In the genomic region with DNA sequence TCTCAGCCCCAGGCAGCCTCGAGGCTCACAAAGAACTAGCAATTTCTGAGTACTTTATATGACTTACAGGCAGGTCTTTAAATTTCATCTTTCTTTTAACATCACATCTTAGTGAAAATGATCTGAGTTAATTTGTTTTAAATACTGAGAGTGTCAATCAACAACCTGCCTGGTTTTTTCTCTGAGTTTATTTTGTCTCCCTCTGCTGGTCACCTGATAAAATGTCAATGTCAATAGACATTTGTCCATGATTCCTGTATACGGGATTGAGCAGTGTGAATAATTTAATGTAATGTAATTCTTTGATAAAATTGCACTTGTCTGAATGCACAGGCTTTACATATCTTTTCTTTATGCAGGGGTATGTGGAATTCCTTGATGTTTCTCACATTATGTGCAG, we compare ENCODE assay signal across 29 mouse cellular contexts.
A peak's percentile ranks its signal among the peaks of the same experiment; 100 is the strongest.
DNase-seq lines count a peak whose midpoint lies in the region; ATAC-seq and TF ChIP-seq lines count a peak whose summit lies in the region.
"Had no signal": no experiment of that assay in that cellular context is flagged by ENCODE, and none has a peak within 500 bp of the region (broad histone marks: within the 10 kb centered on the region; RNA-seq: fewer than 3 reads in every experiment).

No protein-coding gene starts in this region.

- TF ChIP-seq CTCF in layer of hippocampus, adult 2 months (conservative IDR thresholded peaks at IDR 0.05) = peak; percentile 59
- peak; percentile 30 for TF ChIP-seq CTCF in stomach, postnatal 0 days (IDR thresholded peaks at IDR 0.05; ENCODE audit: low read depth)

- no peak for ATAC-seq in stomach, postnatal 0 days (ENCODE audit: low FRiP score, low TSS enrichment)
- no peak for ATAC-seq in forebrain, embryonic 14.5 days
- ATAC-seq: forebrain, embryonic 13.5 days; inflammation-experienced regulatory T-cells, adult 6 months; midbrain, embryonic 16.5 days had no signal

- H3K36me3 ChIP-seq in stomach, postnatal 0 days (ENCODE audit: control insufficient read depth, insufficient read depth, low read length) = no peaks in the 10 kb centered on the region
- H3K36me3 ChIP-seq in forebrain, embryonic 14.5 days (ENCODE audit: control insufficient read depth, insufficient read depth, low read length) = no peaks in the 10 kb centered on the region
- H3K36me3 ChIP-seq: heart, embryonic 10.5 days; heart, embryonic 15.5 days; hindbrain, embryonic 12.5 days; liver, embryonic 13.5 days; midbrain, embryonic 10.5 days; neural tube, embryonic 12.5 days had no signal

- no peaks in the 10 kb centered on the region for H3K4me1 ChIP-seq in stomach, postnatal 0 days (replicated peaks; ENCODE audit: control insufficient read depth, insufficient read depth)
- no peaks in the 10 kb centered on the region for H3K4me1 ChIP-seq in forebrain, embryonic 14.5 days (ENCODE audit: control insufficient read depth, insufficient read depth, low read length)
- H3K4me1 ChIP-seq: forebrain, embryonic 13.5 days; heart, embryonic 10.5 days; heart, embryonic 15.5 days; hindbrain, embryonic 12.5 days; liver, embryonic 13.5 days; midbrain, embryonic 10.5 days; neural tube, embryonic 12.5 days had no signal

- H3K27ac ChIP-seq in layer of hippocampus, adult 2 months = no peak overlapping the region
- no peak overlapping the region for H3K27ac ChIP-seq in stomach, postnatal 0 days (replicated peaks)
- no peak overlapping the region for H3K27ac ChIP-seq in forebrain, embryonic 14.5 days (ENCODE audit: low read depth, low read length)
- H3K27ac ChIP-seq: forebrain, embryonic 13.5 days; heart, embryonic 10.5 days; heart, embryonic 15.5 days; hindbrain, embryonic 12.5 days; liver, embryonic 13.5 days; midbrain, embryonic 10.5 days; neural tube, embryonic 12.5 days had no signal

- H3K4me3 ChIP-seq in layer of hippocampus, adult 2 months = no peak overlapping the region
- no peak overlapping the region for H3K4me3 ChIP-seq in stomach, postnatal 0 days (ENCODE audit: low read depth, low read length)
- H3K4me3 ChIP-seq in forebrain, embryonic 14.5 days (ENCODE audit: low read depth, low read length) = no peak overlapping the region
- H3K4me3 ChIP-seq: forebrain, embryonic 13.5 days; heart, embryonic 10.5 days; heart, embryonic 15.5 days; hindbrain, embryonic 12.5 days; liver, embryonic 13.5 days; midbrain, embryonic 10.5 days; myocyte; neural tube, embryonic 12.5 days had no signal

- no peak overlapping the region for H3K4me2 ChIP-seq in stomach, postnatal 0 days (replicated peaks; ENCODE audit: low read depth)
- no peak overlapping the region for H3K4me2 ChIP-seq in forebrain, embryonic 14.5 days (ENCODE audit: low read length)
- H3K4me2 ChIP-seq: forebrain, embryonic 13.5 days; heart, embryonic 15.5 days; hindbrain, embryonic 12.5 days; liver, embryonic 13.5 days; neural tube, embryonic 12.5 days had no signal

- no peak for TF ChIP-seq EP300 in stomach, postnatal 0 days (optimal IDR thresholded peaks at IDR 0.05)

- no peaks in the 10 kb centered on the region for H3K9me3 ChIP-seq in stomach, postnatal 0 days (ENCODE audit: control insufficient read depth, low read length)
- H3K9me3 ChIP-seq in forebrain, embryonic 14.5 days (replicated peaks; ENCODE audit: control insufficient read depth, low read length) = no peaks in the 10 kb centered on the region
- H3K9me3 ChIP-seq: heart, embryonic 10.5 days; hindbrain, embryonic 12.5 days; liver, embryonic 13.5 days; neural tube, embryonic 12.5 days had no signal

- no peak for DNase-seq in layer of hippocampus, adult 2 months (ENCODE audit: low spot score in 2 of 2)
- DNase-seq in layer of hippocampus, adult 9-11 months = no peak
- DNase-seq in retina, embryonic 14.5 days (ENCODE audit: low spot score) = peak; percentile 4
- no peak for DNase-seq in retina, postnatal 1 day
- peak; percentile 4 for DNase-seq in NIH3T3 (ENCODE audit: low read depth)
- no peak for DNase-seq in stomach, postnatal 0 days (ENCODE audit: low spot score)
- DNase-seq in forebrain, embryonic 14.5 days (ENCODE audit: low spot score) = no peak
- DNase-seq in cerebellum, adult 11-12 months = no peak
- DNase-seq: adrenal gland, adult 8-10 months; cerebellum, adult 9-10 months; cerebellum, postnatal 36 days; gastrocnemius, postnatal 25 days; heart, adult 11 months; kidney, adult 8-10 months; kidney, postnatal 10 days; liver, embryonic 13.5 days; lung, adult 2 months; right cerebral cortex, postnatal 14 days; thymus, adult 2 months; thymus, postnatal 36 days had no signal

- H3K27me3 ChIP-seq in stomach, postnatal 0 days (ENCODE audit: control insufficient read depth, insufficient read depth, low read length) = no peaks in the 10 kb centered on the region
- no peaks in the 10 kb centered on the region for H3K27me3 ChIP-seq in forebrain, embryonic 14.5 days (replicated peaks; ENCODE audit: control insufficient read depth, insufficient read depth, low read length)
- H3K27me3 ChIP-seq: forebrain, embryonic 13.5 days; heart, embryonic 15.5 days; hindbrain, embryonic 12.5 days; liver, embryonic 13.5 days; neural tube, embryonic 12.5 days had no signal

- H3K9ac ChIP-seq in stomach, postnatal 0 days (ENCODE audit: low read length) = no peak overlapping the region
- no peak overlapping the region for H3K9ac ChIP-seq in forebrain, embryonic 14.5 days (ENCODE audit: low read length)
- H3K9ac ChIP-seq: forebrain, embryonic 13.5 days; heart, embryonic 15.5 days; hindbrain, embryonic 12.5 days; liver, embryonic 13.5 days; neural tube, embryonic 12.5 days had no signal

- WGBS in stomach, postnatal 0 days = 74% methylated on average over 2 of the region's 2 CpGs
- WGBS in forebrain, embryonic 14.5 days = 77% methylated on average over 2 of the region's 2 CpGs

Comparison
In these comparisons a context has a peak if more than half of its experiments do, and no peak if none do; other contexts are left out.
1. DNase-seq: peak in retina, embryonic 14.5 days (single experiment) and NIH3T3 (single experiment); none in layer of hippocampus, adult 2 months (0 of 2), layer of hippocampus, adult 9-11 months (single experiment), retina, postnatal 1 day (single experiment), stomach, postnatal 0 days (single experiment), forebrain, embryonic 14.5 days (single experiment) and cerebellum, adult 11-12 months (single experiment).